Mouse (Mus musculus) forebrain, embryonic 11.5 days (tissue): ENCODE measurements around the gene Olfr353. TPM values are rescaled to one million over a fixed set of nuclear protein-coding genes. Genes with fewer than 3 reads are reported as not detected.

ENCODE experiments used
- ATAC-seq: fragments of 200-750 bp; cut with Nextera tagmentation; replicated peaks from 2 replicates; pipeline ENCODE4 v1.8.0; 2017; ENCODE audit warnings: moderate TSS enrichment; ENCODE audit not compliant: low FRiP score
- DNase-seq: peaks from one replicate; pipeline ENCODE4 v3.0.0-alpha.2; 2017; ENCODE audit warnings: low spot score
- H3K27ac ChIP-seq: fragments of 300-500 bp; sonication (generic); 2 replicates; pipeline ENCODE4 v1.5.1; 2014; ENCODE audit warnings: low read depth, low read length
- H3K27me3 ChIP-seq: fragments of 300-500 bp; sonication (generic); 2 replicates; pipeline ENCODE4 v1.6.1; 2014; ENCODE audit warnings: mild to moderate bottlenecking, low read length, mixed read lengths; ENCODE audit not compliant: control insufficient read depth, insufficient read depth
- H3K36me3 ChIP-seq: fragments of 300-500 bp; sonication (generic); 2 replicates; pipeline ENCODE4 v1.6.1; 2014; ENCODE audit warnings: mild to moderate bottlenecking, low read length, moderate library complexity, mixed read lengths; ENCODE audit not compliant: control insufficient read depth, insufficient read depth
- H3K4me1 ChIP-seq: fragments of 300-500 bp; sonication (generic); replicated peaks from 2 replicates; pipeline ENCODE4 v1.6.1; 2014; ENCODE audit warnings: low read length, mixed read lengths; ENCODE audit not compliant: control insufficient read depth, insufficient read depth
- H3K4me2 ChIP-seq: fragments of 300-500 bp; sonication (generic); 2 replicates; pipeline ENCODE4 v1.6.1; 2014; ENCODE audit warnings: low read depth, mild to moderate bottlenecking, low read length, moderate library complexity, mixed read lengths; ENCODE audit not compliant: severe bottlenecking
- H3K4me3 ChIP-seq: fragments of 300-500 bp; sonication (generic); 2 replicates; pipeline ENCODE4 v1.5.1; 2014; ENCODE audit warnings: low read depth, low read length
- H3K9ac ChIP-seq: fragments of 300-500 bp; sonication (generic); 2 replicates; pipeline ENCODE4 v1.6.1; 2014; ENCODE audit warnings: low read length
- H3K9me3 ChIP-seq: fragments of 300-500 bp; sonication (generic); 2 replicates; pipeline ENCODE4 v1.6.1; 2016; ENCODE audit warnings: low read length, mixed read lengths; ENCODE audit not compliant: control insufficient read depth
- WGBS: fragments of 180-500 bp; shearing (Covaris S2); extraction: QIAGEN DNeasy Blood & Tissue Kit; methylation state at CpG from one replicate; pipeline ENCODE4 v1.1.7; 2014; 5-methylcytosine and 5-hydroxymethylcytosine counted together
- polyA plus RNA-seq: library from polyadenylated mRNA; unstranded; fragments of >200 nt; fragmentation: Nextera tagmentation; extraction: Ambion mirVana; gene quantifications from 2 replicates; pipeline ENCODE4 v1.2.1, GENCODE M21; 2014

The Olfr353 gene
- not detected in 2 replicates for polyA plus RNA-seq

DNA sequence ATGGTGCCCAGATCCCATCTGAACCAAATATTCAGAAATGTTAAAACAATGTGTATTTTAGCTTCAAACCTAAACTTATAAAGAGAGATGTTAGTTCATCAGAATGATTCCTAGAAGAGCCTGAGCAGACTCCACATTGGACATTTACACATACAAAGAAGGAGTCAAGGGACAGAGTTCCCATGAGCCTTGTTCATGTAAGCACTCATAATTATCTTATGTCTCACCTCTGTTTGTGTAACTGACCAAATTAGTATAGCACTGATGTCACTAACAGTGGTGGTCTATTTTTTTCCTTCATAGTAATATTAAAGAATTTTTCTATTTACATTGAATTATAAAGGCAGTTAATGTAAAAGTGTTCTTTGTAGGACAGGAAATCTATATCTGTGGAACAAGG is at the start of gene Olfr353:
Gene Olfr353 (minus strand): TSS at position 101 of the 400 bp plus-strand sequence.
- Histone ChIP-seq H3K4me1 (no peaks in the 10 kb centered on the region), H3K27ac (no peak within 1 kb of the TSS), H3K9ac (no peak within 1 kb of the TSS), H3K36me3 (no peaks in the 10 kb centered on the region), H3K4me3 (no peak within 1 kb of the TSS), H3K4me2 (no peak within 1 kb of the TSS), H3K9me3 (peaks cover 4% of the 10 kb centered on the region; the same call in 1 of the 2 replicates), H3K27me3 (no peaks in the 10 kb centered on the region)
- ATAC-seq (no peak), DNase-seq (no peak)

DNA sequence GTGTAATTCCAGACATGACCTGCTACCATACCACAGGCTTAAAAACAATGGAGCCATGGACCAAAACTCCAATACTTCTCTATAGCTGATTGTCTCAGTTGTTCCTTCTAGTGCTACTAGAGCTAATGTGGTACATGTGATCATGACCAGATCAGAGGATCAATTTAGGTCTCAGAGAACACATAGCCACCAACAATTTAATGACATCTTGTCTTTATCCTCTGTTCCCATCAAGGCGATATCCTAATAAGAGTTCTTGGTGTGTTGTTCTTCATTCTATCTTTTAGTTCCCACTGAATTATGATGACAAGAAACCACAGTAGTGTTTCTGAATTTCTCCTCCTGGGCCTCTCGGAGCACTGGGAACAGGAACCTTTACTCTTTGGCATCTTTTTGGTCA is 44.1 kb upstream of the Olfr353 start, which contains the start of gene Olfr356:
Gene Olfr356 (plus strand): TSS at position 301 of the 400 bp plus-strand sequence.
- Histone ChIP-seq H3K4me1 (no peaks in the 10 kb centered on the region), H3K4me3 (no peak within 1 kb of the TSS), H3K9me3 (no peaks in the 10 kb centered on the region; the same call in 1 of the 2 replicates), H3K4me2 (no peak within 1 kb of the TSS), H3K36me3 (no peaks in the 10 kb centered on the region), H3K9ac (no peak within 1 kb of the TSS), H3K27ac (no peak within 1 kb of the TSS), H3K27me3 (no peaks in the 10 kb centered on the region)
- WGBS = 81% methylated on average over 2 of the region's 2 CpGs
- DNase-seq = no peak
- ATAC-seq = no peak

DNA sequence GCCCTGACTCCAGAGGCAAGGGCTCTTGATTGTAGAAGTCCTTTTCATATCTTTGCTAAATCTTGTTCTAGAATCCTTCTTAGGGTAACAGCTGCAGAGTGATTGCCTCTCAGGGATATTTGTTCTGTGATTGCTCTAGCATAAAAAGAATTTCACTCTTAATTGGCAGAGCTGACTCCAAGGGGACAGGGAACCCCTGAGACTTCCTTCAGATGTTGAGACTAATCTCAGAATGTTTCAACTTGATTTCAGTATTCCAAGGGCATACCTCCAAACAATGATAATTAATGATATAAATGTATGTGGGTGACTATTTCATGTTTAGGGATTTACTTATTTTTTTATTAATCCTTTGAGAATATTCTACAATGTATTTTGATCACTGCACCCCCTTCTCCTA is 36.1 kb upstream of the Olfr353 start, which contains the start of gene Olfr355:
Gene Olfr355 (minus strand): TSS at position 101 of the 400 bp plus-strand sequence.
- Histone ChIP-seq H3K4me3 (no peak within 1 kb of the TSS), H3K9me3 (no peaks in the 10 kb centered on the region; the same call in 1 of the 2 replicates), H3K27ac (no peak within 1 kb of the TSS), H3K36me3 (no peaks in the 10 kb centered on the region), H3K9ac (no peak within 1 kb of the TSS), H3K4me1 (no peaks in the 10 kb centered on the region), H3K27me3 (no peaks in the 10 kb centered on the region), H3K4me2 (no peak within 1 kb of the TSS)
- no peak for ATAC-seq
- no peak for DNase-seq

DNA sequence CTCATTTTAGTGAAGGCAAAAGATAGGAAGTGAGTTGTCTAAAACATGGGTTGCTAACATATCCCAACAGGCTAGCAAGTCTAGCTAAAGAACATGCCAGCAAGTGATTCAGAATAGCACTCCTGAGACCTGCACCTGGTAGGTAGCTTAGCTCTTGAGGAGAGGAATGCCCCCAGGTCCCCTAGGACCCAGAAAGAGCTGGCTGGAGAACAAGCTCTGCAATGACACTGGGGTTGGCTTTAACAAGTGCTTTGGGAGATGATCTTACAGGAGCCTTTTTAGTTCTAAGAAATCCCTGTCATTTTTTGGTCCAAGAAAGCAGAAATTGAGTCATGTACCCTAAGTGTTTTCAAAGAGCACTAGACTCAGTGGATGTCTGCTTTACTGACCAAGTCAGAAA is 12.6 kb upstream of the Olfr353 start, which contains the start of gene Olfr354:
Gene Olfr354 (plus strand): TSS at position 301 of the 400 bp plus-strand sequence.
- DNase-seq (no peak), ATAC-seq (no peak)
- no peaks in the 10 kb centered on the region for H3K4me1 ChIP-seq
- H3K27ac ChIP-seq = no peak within 1 kb of the TSS
- no peaks in the 10 kb centered on the region; the same call in 1 of the 2 replicates for H3K9me3 ChIP-seq
- no peaks in the 10 kb centered on the region for H3K27me3 ChIP-seq
- H3K4me2 ChIP-seq = no peak within 1 kb of the TSS
- no peak within 1 kb of the TSS for H3K4me3 ChIP-seq
- H3K9ac ChIP-seq = no peak within 1 kb of the TSS
- no peaks in the 10 kb centered on the region for H3K36me3 ChIP-seq

DNA sequence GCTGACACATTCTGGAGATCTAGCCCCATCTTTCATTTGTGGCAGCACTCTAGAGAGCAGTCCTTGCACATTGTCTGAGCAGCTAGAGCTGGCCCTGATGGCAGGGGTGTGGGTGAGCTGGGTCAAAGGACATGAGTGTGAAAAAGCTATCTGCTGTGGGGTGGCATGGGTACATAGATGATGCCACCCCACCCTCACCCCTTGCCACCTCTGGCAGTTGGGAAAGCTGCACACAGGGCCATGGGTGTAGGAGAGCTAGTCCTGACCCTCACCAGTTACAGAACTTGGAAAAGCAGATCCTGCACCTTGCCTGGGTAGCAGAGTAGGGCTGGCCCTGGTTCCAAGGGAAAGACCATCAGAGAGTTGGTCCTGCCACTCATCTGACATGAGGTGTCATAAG is 4.4 kb upstream of the Olfr353 start:
- DNase-seq (no peak), ATAC-seq (no peak)
- H3K9ac ChIP-seq = no peak overlapping the region
- no peaks in the 10 kb centered on the region for H3K4me1 ChIP-seq
- H3K27ac ChIP-seq = no peak overlapping the region
- H3K27me3 ChIP-seq = no peaks in the 10 kb centered on the region
- H3K9me3 ChIP-seq = peaks cover 4% of the 10 kb centered on the region; the same call in 1 of the 2 replicates
- no peaks in the 10 kb centered on the region for H3K36me3 ChIP-seq
- H3K4me3 ChIP-seq = no peak overlapping the region
- H3K4me2 ChIP-seq = no peak overlapping the region

DNA sequence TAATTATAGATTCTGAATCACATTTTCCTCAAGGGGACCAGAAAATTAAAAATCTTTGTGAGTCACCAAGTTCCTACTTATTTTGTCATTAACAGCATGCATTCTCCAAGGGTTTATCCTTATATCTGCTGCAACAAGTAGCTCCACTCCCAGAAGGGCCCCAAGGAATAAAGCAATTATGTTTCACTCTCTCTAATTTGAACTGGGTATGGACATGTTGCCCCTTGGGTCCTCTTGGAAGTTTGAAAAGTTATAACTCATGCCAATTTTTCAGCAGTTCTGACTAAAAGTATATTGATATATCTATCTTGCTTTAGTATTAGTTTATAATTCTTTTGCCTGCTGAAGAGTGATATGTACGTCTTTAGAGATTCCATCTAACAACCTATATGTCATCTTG is 24.6 kb downstream of the Olfr353 start, which contains the start of gene Olfr352:
Gene Olfr352 (plus strand): TSS at position 301 of the 400 bp plus-strand sequence.
- WGBS = 91% methylated on average over 1 of the region's 1 CpGs
- H3K36me3 ChIP-seq = no peaks in the 10 kb centered on the region
- no peaks in the 10 kb centered on the region for H3K27me3 ChIP-seq
- no peak within 1 kb of the TSS for H3K9ac ChIP-seq
- H3K4me2 ChIP-seq = no peak within 1 kb of the TSS
- H3K9me3 ChIP-seq = no peaks in the 10 kb centered on the region; the same call in none of the 2 replicates
- no peak for DNase-seq
- no peak within 1 kb of the TSS for H3K4me3 ChIP-seq
- no peak for ATAC-seq
- no peaks in the 10 kb centered on the region for H3K4me1 ChIP-seq
- H3K27ac ChIP-seq = no peak within 1 kb of the TSS

DNA sequence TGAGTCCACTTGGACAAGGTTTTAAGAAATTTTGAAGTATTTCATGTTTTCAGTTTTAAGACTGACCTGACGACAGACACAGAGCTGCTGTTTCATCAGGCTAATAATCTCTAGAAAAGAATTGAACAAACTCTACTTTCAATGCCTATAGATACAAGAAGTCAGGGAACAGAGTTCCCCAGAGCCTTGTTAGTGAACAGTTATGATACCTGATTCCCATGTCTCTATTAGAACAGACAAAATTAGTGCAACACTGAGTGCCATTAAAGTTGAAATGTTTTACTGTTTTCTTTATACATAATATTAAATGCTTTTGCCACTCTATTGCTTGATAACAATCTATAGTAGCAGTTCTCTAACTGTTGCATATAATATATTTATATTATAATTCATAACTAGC is 30.2 kb downstream of the Olfr353 start, which contains the start of gene Olfr351:
Gene Olfr351 (minus strand): TSS at position 101 of the 400 bp plus-strand sequence.
- WGBS = 80% methylated on average over 1 of the region's 1 CpGs

DNA sequence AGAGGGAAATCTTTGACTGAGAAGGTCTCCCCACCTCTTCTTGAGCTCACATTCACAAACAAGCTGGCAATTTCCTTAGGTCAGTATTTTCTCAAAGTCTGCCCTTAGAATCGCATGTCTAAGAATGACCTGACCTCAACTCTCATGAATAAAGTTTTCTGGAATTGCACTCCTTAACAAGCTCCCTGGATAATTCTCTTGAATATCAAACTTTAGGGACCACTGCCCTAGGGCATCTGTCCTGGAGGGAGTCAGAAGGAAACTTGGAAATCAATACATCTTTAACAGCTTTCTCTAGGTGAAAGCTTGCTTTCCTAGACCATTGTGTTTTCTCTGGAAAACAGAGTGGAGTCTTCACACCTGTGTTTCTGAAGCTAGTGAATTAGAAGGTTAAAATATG is 46.7 kb downstream of the Olfr353 start, which contains the start of gene Olfr350:
Gene Olfr350 (plus strand): TSS at position 301 of the 400 bp plus-strand sequence.
- Histone ChIP-seq H3K36me3 (no peaks in the 10 kb centered on the region), H3K4me1 (no peaks in the 10 kb centered on the region), H3K4me3 (no peak within 1 kb of the TSS), H3K27me3 (no peaks in the 10 kb centered on the region), H3K27ac (no peak within 1 kb of the TSS), H3K9ac (no peak within 1 kb of the TSS), H3K9me3 (peaks cover 2% of the 10 kb centered on the region; the same call in 1 of the 2 replicates), H3K4me2 (no peak within 1 kb of the TSS)
- DNase-seq (no peak), ATAC-seq (no peak)
- 90% methylated on average over 1 of the region's 1 CpGs for WGBS

More for the DNA sequence above, 30.2 kb downstream of the Olfr353 start, which contains the start of gene Olfr351:
- H3K4me2 ChIP-seq = no peak within 1 kb of the TSS
- H3K27ac ChIP-seq = no peak within 1 kb of the TSS
- no peaks in the 10 kb centered on the region for H3K27me3 ChIP-seq
- H3K4me1 ChIP-seq = no peaks in the 10 kb centered on the region
- DNase-seq (no peak), ATAC-seq (no peak)
- H3K9me3 ChIP-seq = no peaks in the 10 kb centered on the region; the same call in 1 of the 2 replicates
- H3K4me3 ChIP-seq = no peak within 1 kb of the TSS
- H3K36me3 ChIP-seq = no peaks in the 10 kb centered on the region
- no peak within 1 kb of the TSS for H3K9ac ChIP-seq
